Mouse (Mus musculus): Measurements from ENCODE around the gene Rgs14.

Rgs14 gene

DNA sequence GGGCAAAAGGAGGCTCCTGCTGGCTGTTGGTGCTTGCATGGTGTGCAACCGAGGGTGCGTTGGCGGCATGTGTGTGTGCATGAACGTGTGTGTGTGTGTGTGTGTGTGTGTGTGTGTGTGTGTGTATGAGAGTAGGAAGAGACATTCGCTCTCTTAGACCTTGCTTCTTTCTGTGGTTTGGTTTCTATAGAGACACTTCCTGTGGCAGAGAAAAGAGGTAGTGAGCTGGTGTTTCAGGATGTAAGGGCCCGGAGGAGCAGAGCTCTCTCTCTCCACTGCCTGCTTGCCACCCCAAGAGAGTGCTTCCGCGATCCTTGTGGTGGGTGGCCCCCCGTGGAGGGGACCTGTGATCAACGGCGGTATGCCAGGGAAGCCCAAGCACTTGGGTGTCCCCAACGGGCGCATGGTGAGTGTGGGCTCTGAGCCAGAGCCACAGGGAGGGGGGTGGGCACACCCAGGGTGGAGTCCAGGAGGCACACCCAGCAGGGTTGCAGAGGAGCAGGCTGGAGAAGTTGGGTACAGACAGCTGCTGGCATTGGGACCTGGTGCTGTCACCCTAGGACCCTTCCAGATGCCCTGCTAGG lies at the start of gene Rgs14:
Gene Rgs14 (plus strand): TSS at position 202 of the 584 bp plus-strand sequence.
- DNase-seq (ENCODE audit: low spot score): no peak

DNA sequence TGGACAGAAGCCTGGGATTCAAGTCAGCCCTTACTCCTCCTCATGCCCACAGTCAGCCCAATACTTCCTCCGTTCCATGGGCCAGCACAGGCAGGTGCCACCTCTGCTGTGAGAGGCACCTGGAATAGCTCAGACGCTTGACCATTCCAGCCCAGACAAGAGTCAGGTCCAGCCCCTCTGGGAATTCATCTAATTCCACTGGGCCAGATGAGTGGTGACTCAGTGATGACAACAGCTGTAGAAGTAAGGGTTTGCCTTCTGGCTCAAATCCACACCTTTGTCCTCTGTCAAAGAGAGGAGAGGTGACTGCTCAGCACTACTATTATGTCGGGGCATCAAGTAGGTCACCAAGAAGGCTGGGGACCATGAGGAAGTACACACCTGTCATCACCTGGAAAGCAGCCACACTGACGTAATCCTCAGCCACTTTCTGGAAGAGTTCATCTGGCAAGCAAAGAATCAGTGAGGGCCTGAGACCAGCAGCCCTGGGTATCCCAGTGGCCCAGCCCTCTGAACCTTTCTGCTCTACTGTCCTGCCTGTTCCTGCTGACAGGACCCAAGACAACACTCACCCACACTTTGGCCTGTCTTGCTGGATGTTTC lies 49.5 kb upstream of the Rgs14 start, which contains the start of gene Prelid1:
Gene Prelid1 (plus strand): TSS at position 570 of the 603 bp plus-strand sequence.
- no peak for DNase-seq (ENCODE audit: low spot score)

DNA sequence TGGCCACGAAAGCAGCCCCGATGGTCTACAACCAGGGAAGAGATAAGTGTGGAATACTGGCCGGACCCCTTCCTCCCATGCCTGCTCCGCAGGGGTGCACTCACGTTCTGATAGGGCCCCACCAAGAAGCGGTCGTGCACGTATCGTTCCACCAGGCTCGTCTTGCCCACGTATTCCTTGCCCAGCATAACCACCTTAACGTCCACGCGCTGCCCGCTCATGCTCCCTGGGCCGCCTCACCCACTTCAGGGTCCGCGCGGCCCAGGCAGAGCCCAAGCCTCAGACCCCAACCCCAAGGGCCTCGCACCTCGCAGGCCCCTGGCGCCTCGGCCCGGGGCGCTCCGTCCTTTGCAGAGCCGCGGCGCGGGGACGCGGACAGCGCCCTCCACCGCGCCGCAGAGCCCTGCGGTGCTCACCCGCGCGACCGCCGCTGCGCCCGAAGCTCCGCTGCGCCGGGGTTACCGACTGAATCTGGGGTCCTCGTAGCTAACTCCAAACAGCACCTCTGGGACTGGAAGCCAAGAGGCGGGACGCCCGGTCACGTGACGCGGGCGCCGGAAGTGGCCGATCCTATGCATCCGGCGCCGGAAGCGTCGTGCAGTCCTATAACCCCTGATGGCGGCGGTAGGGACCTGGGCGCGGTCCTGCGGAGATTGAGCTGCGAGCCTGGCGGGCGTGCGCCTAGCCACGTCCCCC lies 48.0 kb upstream of the Rgs14 start, which contains the start of gene Rab24:
Gene Rab24 (minus strand): TSS at position 513 of the 696 bp plus-strand sequence.
- DNase-seq (ENCODE audit: low spot score): peak; percentile 88

- DNase-seq (ENCODE audit: low spot score): peak; percentile 16
Measured at GRCm38 (mm10) chr13:55322130-55322825, 47.3 kb upstream of the Rgs14 start.

DNA sequence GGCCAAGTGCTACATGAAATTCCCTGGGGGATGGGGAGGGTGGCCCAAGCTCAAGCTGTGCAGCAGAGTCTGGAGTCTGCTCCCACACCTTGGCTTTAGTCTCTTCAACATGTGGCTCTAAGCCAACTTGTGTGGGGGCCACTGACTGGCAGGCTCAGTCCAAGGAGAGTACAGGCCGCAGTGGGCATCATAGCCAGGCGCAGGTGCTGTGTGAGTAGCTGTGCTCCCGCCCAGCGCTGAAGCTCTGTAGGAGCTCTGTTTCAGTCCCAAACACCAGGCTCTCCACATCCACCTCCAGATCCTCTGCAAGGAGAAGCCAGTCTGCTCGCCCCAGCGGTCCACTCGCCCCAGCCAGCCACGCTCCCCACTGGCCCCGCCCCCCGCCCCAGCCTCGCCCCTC lies 43.9 kb upstream of the Rgs14 start:
- peak; percentile 15 for DNase-seq (ENCODE audit: low spot score)

DNA sequence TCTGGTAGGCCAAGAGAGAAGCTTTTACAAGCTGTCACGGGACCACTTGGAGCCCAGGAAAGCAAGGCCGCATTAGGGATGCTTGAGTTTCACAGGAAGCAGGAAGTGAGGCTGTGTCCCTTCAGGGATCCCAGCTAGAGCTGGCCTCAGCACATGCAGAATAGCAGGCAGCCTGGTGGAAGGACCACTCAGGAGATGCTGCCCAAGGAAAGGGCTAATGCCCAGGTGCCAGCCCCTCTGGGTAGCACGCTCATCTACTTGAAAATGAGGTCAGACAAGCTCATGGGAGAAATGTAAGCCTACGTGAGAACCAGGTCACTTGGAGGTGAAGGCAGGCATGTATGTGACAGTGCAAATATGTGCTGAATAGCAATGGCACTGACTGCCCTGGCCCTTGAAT lies 42.4 kb upstream of the Rgs14 start:
- DNase-seq (ENCODE audit: low spot score): no peak

GRCm38 (mm10) chr13:55327633-55328032 lies 41.9 kb upstream of the Rgs14 start:
- peak; percentile 74 for DNase-seq (ENCODE audit: low spot score)

DNA sequence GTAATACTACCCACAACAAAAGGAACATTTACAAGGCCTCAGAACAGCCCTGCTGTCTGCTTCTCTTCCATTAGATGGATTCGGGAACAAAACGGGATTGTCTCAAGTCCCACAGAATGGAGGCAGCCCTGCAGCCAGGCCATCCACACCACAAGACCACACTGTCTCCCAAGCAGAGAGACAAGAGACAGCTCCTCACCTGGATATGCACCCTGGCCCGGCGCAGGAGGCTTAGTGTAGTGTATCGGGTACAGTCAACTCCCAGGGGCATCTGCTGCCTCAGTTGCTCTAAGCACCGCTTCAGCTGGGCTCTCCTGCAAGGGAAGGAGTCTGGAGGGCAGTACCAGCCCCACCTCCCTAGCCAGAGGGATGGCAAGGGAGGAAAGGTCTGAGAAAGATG lies 41.4 kb upstream of the Rgs14 start:
- no peak for DNase-seq (ENCODE audit: low spot score)

- DNase-seq (ENCODE audit: low spot score): no peak
Measured at GRCm38 (mm10) chr13:55328641-55329040, 40.9 kb upstream of the Rgs14 start.

DNA sequence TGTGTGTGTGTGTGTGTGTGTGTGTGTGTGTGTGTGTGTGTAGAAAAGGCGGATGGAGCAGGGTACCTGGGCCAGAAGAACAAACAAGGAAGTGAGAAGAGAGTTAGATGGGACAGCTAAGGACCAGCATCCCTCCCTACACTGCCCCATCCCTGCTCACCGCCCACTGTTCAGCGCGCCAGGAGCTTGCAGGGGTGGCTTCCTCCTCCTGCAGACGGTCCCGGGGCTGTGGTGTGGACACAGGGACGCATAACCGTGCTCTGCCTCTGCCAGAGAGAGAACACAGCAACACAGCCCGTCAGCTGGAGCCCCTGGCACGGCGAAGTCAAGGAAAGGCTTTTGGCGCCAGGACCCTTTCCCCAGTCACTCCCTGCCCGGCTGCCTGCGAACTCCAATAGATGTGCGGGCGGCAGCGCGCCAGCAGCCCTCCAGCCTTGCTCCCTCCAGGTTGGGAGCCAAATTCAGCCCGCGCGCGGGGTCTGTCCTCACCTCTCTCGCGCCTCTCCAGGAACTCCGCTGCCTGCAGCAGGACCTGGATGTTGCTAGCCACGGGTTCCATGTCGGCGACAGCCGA lies 40.3 kb upstream of the Rgs14 start:
- DNase-seq (ENCODE audit: low spot score): no peak

DNA sequence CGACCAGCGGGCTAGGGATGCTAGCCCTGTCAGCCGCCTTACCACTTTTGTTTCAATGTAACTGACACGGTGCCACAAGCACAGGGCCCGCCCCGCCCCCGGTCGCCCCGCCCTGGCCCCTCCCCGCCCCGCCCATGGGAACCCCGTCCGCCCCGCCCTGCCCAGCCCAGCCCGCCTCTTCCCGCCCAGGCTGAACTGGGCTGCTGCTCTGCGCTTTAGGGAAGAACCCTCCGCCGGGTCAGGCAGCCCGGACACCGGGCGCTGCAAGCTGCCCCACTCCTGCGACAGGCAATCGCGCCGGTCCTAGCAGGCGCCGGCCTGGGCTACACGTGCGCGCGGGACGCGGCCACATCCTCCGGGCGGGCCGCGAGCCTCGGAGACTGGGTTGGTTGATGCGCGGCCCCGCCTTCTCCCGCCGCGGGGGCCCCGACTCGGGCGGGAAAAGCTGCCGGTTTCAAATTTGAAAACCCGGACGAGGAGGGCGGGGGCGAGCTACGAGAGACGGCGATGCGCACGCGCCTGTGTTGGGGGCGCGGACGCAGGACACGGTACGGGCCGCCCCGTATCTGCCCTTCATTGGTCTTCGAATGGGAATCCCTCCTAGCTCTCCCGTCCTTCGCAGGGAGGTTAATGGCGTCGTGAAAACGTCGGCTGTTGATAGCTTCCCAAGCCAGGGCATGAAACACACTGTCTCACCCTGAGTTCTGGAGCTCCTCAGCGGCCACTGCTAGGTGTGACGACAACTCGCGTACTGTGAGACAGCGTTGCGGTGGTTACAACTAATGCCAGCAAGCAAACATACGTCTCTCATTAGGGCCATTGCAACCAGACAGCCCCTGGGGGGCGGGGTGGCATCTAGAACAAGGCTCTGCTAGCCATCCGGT lies 39.6 kb upstream of the Rgs14 start, which contains the start of gene Mxd3:
Gene Mxd3 (minus strand): TSS at position 141 of the 884 bp plus-strand sequence.
- peak; percentile 78 for DNase-seq (ENCODE audit: low spot score)

GRCm38 (mm10) chr13:55330567-55331400 lies 38.7 kb upstream of the Rgs14 start:
- peak; percentile 65 for DNase-seq (ENCODE audit: low spot score)

- DNase-seq (ENCODE audit: low spot score): no peak
Measured at GRCm38 (mm10) chr13:55332331-55332730, 37.2 kb upstream of the Rgs14 start.

DNA sequence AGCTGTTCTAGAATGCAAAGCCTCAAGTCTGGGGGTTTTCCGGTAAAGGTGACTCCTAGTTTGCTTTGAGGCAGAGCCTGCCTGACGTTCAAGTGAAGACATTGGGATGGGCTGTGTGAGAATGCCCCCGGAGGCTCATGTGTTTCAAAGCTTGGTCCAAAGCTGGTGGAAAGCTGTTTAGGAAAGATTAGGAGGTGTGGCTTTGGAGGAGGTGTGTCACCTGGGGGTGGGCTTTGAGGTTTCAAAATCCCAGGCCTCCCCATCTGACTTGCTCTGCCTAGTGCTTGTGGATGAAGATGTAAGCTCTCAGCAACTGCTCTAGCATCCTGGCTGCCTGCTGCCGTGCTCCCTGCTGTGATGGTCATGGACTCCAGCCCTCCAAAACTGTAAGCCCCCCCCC lies 33.8 kb upstream of the Rgs14 start:
- DNase-seq (ENCODE audit: low spot score): no peak

GRCm38 (mm10) chr13:55337341-55337975 lies 32.1 kb upstream of the Rgs14 start:
- DNase-seq (ENCODE audit: low spot score): no peak

DNA sequence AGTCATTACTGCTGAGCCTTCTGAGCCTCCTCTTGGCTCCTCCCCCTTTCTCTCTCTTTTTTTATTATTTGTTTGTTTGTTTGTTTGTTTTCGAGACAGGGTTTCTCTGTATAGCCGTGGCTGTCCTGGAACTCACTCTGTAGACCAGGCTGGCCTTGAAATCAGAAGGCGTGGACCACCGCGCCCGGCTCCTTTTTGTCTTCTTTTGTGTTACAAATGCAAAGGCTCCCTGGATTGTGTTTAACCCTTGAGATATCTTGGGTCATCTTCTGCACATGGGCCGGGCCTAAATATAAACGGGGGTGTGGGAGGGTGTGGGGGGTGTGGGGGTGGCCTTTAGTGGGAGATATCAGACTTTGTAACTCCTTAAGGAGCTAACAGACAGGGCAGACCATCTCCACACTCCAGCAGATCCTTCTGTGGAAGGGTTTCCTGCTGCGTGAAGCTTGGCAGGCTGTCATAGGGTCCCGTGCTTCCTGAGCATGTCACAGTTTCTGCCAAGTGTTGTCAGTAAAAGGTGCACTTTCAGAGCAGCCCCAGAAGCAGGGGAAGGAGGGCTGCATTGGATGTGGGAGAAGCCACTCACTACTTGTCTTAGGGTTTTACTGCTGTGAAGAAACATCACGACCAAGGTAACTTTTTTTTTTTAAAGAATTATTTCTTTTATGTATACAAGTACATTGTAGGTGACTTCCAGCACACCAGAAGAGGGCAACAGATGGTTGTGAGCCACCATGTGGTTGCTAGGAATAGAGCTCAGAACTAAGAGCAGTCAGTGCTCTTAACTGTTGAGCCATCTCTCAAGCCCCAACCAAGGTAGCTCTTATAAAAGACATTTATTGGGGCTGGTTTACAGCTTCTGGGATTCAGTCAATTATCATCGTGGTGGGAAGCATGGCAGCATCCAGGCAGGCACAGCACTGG lies 31.1 kb upstream of the Rgs14 start:
- DNase-seq (ENCODE audit: low spot score): no peak

GRCm38 (mm10) chr13:55339259-55339658 lies 30.3 kb upstream of the Rgs14 start:
- DNase-seq (ENCODE audit: low spot score): no peak

GRCm38 (mm10) chr13:55342469-55342868 lies 27.1 kb upstream of the Rgs14 start:
- no peak for DNase-seq (ENCODE audit: low spot score)

GRCm38 (mm10) chr13:55344286-55344685 lies 25.2 kb upstream of the Rgs14 start:
- DNase-seq (ENCODE audit: low spot score): no peak

Data from testis, postnatal 14 days (tissue).